Mouse (Mus musculus): ENCODE measurements around the gene Eln. TPM values are rescaled to one million over a fixed set of nuclear protein-coding genes. Genes with fewer than 3 reads are reported as not detected.
A peak's percentile ranks its signal among the peaks of the same experiment; 100 is the strongest.

Eln gene
- total and polyA plus RNA-seq, 3 experiments: not detected

DNA sequence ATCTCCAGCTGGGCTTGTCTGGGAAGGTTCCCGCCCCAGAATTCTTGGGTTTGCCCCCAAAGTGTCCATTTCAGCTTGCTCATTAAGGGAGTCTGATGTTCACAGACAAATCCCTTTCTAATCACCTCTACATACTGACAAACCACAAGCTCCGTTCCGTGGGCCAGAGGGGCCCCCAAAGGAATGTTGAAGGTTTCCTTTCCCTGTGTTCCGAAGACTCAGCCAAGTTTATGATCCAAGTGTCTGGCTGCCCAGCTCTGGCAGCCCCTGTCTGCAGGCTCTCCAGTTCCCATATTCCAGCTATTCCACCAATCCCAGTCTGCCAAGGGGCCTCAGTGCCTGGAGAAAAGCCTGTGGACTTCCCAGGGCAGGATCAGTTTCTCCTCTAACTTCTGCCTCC lies 27.1 kb downstream of the Eln start:
- in situ Hi-C loops (cut with MboI; ENCODE audit: low pct_ligation_motif_present, low pct_unique_long_range_greater_than_20kb, low sequenced_read_pairs): no loop called here
- no peaks in the 10 kb centered on the region for H3K36me3 ChIP-seq (replicated peaks in 1 of 2; ENCODE audit: control insufficient read depth in 1 of 2, insufficient read depth in 1 of 2, low read length in 1 of 2)
- no peaks in the 10 kb centered on the region for H3K79me2 ChIP-seq (replicated peaks; ENCODE audit: control insufficient read depth, extremely low read depth, insufficient read depth, poor library complexity, severe bottlenecking)
- no peak for TF ChIP-seq ETS1 (conservative IDR thresholded peaks at IDR 0.05; ENCODE audit: low read depth, low read length)
- H3K27me3 ChIP-seq (replicated peaks): peaks cover 81% of the 10 kb centered on the region
- dilution Hi-C loops (cut with MboI; ENCODE audit: extremely low pct_ligation_motif_present, extremely low pct_unique_long_range_greater_than_20kb, low sequenced_read_pairs): no loop called here
- DNase-seq (ENCODE audit: extremely low read depth): no peak
- H3K4me2 ChIP-seq (ENCODE audit: insufficient read depth, low read depth, poor library complexity, severe bottlenecking): no peak overlapping the region
- no peak overlapping the region for H3K9ac ChIP-seq (ENCODE audit: insufficient read depth, low read depth)
- peaks cover 23% of the 10 kb centered on the region for H3K9me3 ChIP-seq (replicated peaks; ENCODE audit: low read length)
- H3K4me3 ChIP-seq (replicated peaks in 1 of 3; ENCODE audit: low read depth in 2 of 3, low read length in 2 of 3, poor library complexity in 1 of 3): no peak overlapping the region
- peaks cover 0 to 9% of the 10 kb centered on the region in 2 experiments; a peak in 1 of 4 replicates for H3K4me1 ChIP-seq (ENCODE audit: control insufficient read depth in 1 of 2, insufficient read depth in 2 of 2)
- H3K27ac ChIP-seq (ENCODE audit: insufficient read depth, low read depth): no peak overlapping the region

DNA sequence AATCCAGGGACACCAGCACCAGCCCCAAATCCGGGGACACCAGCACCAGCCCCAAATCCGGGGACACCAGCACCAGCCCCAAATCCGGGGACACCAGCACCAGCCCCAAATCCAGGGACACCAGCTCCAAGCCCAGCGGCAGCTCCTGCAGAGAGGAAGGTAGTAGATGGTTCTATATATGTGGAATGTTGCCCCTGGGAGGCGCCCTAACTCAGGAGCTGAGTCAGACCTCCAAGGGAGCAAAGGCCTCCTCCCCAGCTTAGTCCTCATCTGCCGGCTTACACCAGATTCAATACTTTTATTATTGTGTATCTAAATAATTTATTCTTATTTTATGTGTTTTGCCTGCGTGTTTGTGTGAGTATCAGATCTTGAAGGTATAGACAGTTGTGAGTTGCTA lies 36.0 kb downstream of the Eln start:
- in situ Hi-C loops (cut with MboI; ENCODE audit: low pct_ligation_motif_present, low pct_unique_long_range_greater_than_20kb, low sequenced_read_pairs): no loop called here

DNA sequence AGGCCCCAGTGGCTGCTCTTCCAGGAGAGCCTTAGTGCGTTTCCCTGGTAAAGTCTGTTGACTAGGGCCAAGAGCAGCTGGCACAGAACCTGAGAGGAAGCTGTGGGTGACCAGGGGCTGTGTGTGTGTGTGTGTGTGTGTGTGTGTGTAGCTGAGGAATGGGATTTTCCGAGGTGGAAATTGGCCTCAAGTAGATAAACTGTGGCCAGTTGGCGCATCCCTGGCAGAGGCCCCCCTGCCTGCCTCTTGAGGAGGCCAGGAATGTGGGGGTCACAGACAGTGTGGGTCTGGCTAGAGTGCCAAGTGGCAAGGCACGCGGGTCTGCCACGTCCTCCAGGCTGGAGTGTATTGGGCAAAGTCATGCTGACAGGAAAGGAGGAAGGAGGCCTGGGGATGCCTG lies 37.8 kb downstream of the Eln start:
- Histone ChIP-seq H3K79me2 (replicated peaks; ENCODE audit: control insufficient read depth, extremely low read depth, insufficient read depth, poor library complexity, severe bottlenecking) (no peaks in the 10 kb centered on the region), H3K4me3 (replicated peaks in 1 of 3; ENCODE audit: low read depth in 2 of 3, low read length in 2 of 3, poor library complexity in 1 of 3) (no peak overlapping the region), H3K9ac (ENCODE audit: insufficient read depth, low read depth) (no peak overlapping the region), H3K36me3 (replicated peaks in 1 of 2; ENCODE audit: control insufficient read depth in 1 of 2, insufficient read depth in 1 of 2, low read length in 1 of 2) (no peaks in the 10 kb centered on the region), H3K9me3 (replicated peaks; ENCODE audit: low read length) (no peaks in the 10 kb centered on the region), H3K27ac (ENCODE audit: insufficient read depth, low read depth) (no peak overlapping the region), H3K27me3 (replicated peaks) (peaks cover 58% of the 10 kb centered on the region), H3K4me2 (ENCODE audit: insufficient read depth, low read depth, poor library complexity, severe bottlenecking) (no peak overlapping the region), H3K4me1 (ENCODE audit: control insufficient read depth in 1 of 2, insufficient read depth in 2 of 2) (peaks cover 0 to 4% of the 10 kb centered on the region in 2 experiments; a peak in 2 of 4 replicates)
- DNase-seq (ENCODE audit: extremely low read depth): no peak
- no peak for TF ChIP-seq BHLHE40 (IDR thresholded peaks at IDR 0.05; ENCODE audit: low read depth, low read length)
- dilution Hi-C loops (cut with MboI; ENCODE audit: extremely low pct_ligation_motif_present, extremely low pct_unique_long_range_greater_than_20kb, low sequenced_read_pairs): no loop called here
- in situ Hi-C loops (cut with MboI; ENCODE audit: low pct_ligation_motif_present, low pct_unique_long_range_greater_than_20kb, low sequenced_read_pairs): loop anchor here (5.0 kb wide), 1 partner anchor 212 kb away; no protein-coding TSS in a partner anchor

More for the DNA sequence above, 36.0 kb downstream of the Eln start:
- peaks cover 11% of the 10 kb centered on the region for H3K9me3 ChIP-seq (replicated peaks; ENCODE audit: low read length)
- H3K4me1 ChIP-seq (ENCODE audit: control insufficient read depth in 1 of 2, insufficient read depth in 2 of 2): peaks cover 0 to 9% of the 10 kb centered on the region in 2 experiments; a peak in 2 of 4 replicates
- peaks cover 64% of the 10 kb centered on the region for H3K27me3 ChIP-seq (replicated peaks)
- TF ChIP-seq UBTF (IDR thresholded peaks at IDR 0.05; ENCODE audit: low read depth, low read length) (no peak), KAT2A (IDR thresholded peaks at IDR 0.05; ENCODE audit: insufficient replicate concordance, low read length) (no peak), ZKSCAN1 (IDR thresholded peaks at IDR 0.05; ENCODE audit: borderline replicate concordance, low read depth, low read length) (no peak), CTCF (conservative IDR thresholded peaks at IDR 0.05 in 1 of 2, IDR thresholded peaks at IDR 0.05 in 1 of 2; ENCODE audit: low read depth in 2 of 2, low read length in 2 of 2) (no peak), RAD21 (IDR thresholded peaks at IDR 0.05; ENCODE audit: low read depth, low read length) (peak; percentile 10)
- no peaks in the 10 kb centered on the region for H3K36me3 ChIP-seq (replicated peaks in 1 of 2; ENCODE audit: control insufficient read depth in 1 of 2, insufficient read depth in 1 of 2, low read length in 1 of 2)
- H3K4me3 ChIP-seq (replicated peaks in 1 of 3; ENCODE audit: low read depth in 2 of 3, low read length in 2 of 3, poor library complexity in 1 of 3): no peak overlapping the region
- no peak overlapping the region for H3K27ac ChIP-seq (ENCODE audit: insufficient read depth, low read depth)
- dilution Hi-C loops (cut with MboI; ENCODE audit: extremely low pct_ligation_motif_present, extremely low pct_unique_long_range_greater_than_20kb, low sequenced_read_pairs): no loop called here
- no peak for DNase-seq (ENCODE audit: extremely low read depth)
- no peak overlapping the region for H3K4me2 ChIP-seq (ENCODE audit: insufficient read depth, low read depth, poor library complexity, severe bottlenecking)
- no peak overlapping the region for H3K9ac ChIP-seq (ENCODE audit: insufficient read depth, low read depth)
- no peaks in the 10 kb centered on the region for H3K79me2 ChIP-seq (replicated peaks; ENCODE audit: control insufficient read depth, extremely low read depth, insufficient read depth, poor library complexity, severe bottlenecking)

All from CH12.LX (cell line).